Mouse (Mus musculus): ENCODE data around the gene Jade1.

- TF ChIP-seq CTCF (IDR thresholded peaks at IDR 0.05; ENCODE audit: borderline replicate concordance, insufficient read depth, low read length) = no peak
- TF ChIP-seq POLR2A (IDR thresholded peaks at IDR 0.05; ENCODE audit: low read depth, low read length) = no peak
These were observed 36.2 kb downstream of the Jade1 start for GRCm38 (mm10) chr3:41591651-41592170.
